Mouse (Mus musculus): ENCODE measurements around the gene 1700025B11Rik. TPM values are rescaled to one million over a fixed set of nuclear protein-coding genes. Genes with fewer than 3 reads are reported as not detected.
"Not testable (repeated sequence)": the region's sequence is repeated elsewhere in the genome, so short reads cannot be mapped to it uniquely, and the experiment has no call there.

The 1700025B11Rik gene
- polyA plus RNA-seq, 1 experiment from 2014 or later = not detected

DNA sequence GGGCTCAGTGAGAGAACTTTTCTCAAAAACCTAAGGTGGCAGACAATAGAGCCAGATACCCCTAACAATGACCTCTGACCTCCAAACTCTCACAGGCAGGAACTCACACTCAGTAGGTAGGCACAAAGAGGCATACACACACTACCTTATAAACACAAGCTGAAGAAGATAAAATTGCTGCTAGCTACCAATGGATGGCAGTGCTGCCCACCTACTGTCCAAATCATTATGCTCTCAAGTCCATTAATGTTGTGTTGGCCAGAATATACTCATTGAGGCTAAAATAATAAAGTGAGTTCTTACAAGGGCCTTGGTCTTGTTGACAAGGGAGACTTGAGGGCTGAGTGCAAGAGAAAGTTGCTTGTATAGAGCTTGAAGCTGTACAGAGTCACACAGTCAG lies 1.5 kb upstream of the 1700025B11Rik start:
- no peak for TF ChIP-seq CTCF (IDR thresholded peaks at IDR 0.05)
- in situ Hi-C loops (cut with MboI; ENCODE audit: low pct_unique_long_range_greater_than_20kb) = no loop called here
- ChIA-PET POLR2A (no interaction called here), CTCF (no interaction called here)
- ATAC-seq (no peak), DNase-seq (ENCODE audit: low read depth, low spot score) (no peak)
- peaks cover 32% of the 10 kb centered on the region for H3K27me3 ChIP-seq

- POLR2A ChIA-PET; CTCF ChIA-PET; DNase-seq (ENCODE audit: low read depth, low spot score); ATAC-seq; in situ Hi-C loops (cut with MboI; ENCODE audit: low pct_unique_long_range_greater_than_20kb); H3K27me3 ChIP-seq: not testable (repeated sequence)
Measured at GRCm38 (mm10) chr15:77539221-77539620, 22.5 kb downstream of the 1700025B11Rik start.

GRCm38 (mm10) chr15:77533216-77533615 lies 28.5 kb downstream of the 1700025B11Rik start, which contains the start of gene Apol7c:
Gene Apol7c (minus strand): TSS chr15:77533316.
- in situ Hi-C loops (cut with MboI; ENCODE audit: low pct_unique_long_range_greater_than_20kb) = no loop called here
- CTCF ChIA-PET = no interaction called here
- POLR2A ChIA-PET = no interaction called here
- DNase-seq (ENCODE audit: low read depth, low spot score) (no peak), ATAC-seq (no peak)
- no peak for TF ChIP-seq CTCF (IDR thresholded peaks at IDR 0.05)
- no peaks in the 10 kb centered on the region for H3K27me3 ChIP-seq

- H3K27me3 ChIP-seq; POLR2A ChIA-PET; ATAC-seq; DNase-seq (ENCODE audit: low read depth, low spot score); in situ Hi-C loops (cut with MboI; ENCODE audit: low pct_unique_long_range_greater_than_20kb); CTCF ChIA-PET: not testable (repeated sequence)
Measured at GRCm38 (mm10) chr15:77523186-77523843, 38.4 kb downstream of the 1700025B11Rik start.

DNA sequence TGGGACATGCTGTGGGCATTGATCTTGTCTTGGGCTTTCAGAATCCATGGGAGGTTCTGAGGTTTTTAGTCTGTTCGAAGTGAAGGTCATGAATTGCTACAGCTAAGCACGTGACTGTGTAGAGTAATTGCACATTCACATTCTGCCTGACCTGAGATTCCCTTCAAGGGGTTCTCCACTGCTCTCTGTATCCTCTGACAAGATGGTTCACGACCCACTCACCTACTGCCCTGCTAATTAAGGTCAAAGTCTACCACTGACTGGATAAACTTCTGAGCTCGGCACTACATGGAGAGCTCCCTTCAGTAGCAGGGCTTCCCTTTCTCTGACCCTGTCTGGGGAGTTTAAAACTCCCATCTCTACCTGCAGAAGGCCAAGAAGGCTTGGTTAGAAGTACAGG lies 41.1 kb downstream of the 1700025B11Rik start:
- DNase-seq (ENCODE audit: low read depth, low spot score); H3K27me3 ChIP-seq; POLR2A ChIA-PET; CTCF ChIA-PET; ATAC-seq; in situ Hi-C loops (cut with MboI; ENCODE audit: low pct_unique_long_range_greater_than_20kb): not testable (repeated sequence)

Other genes starting within 250 kb of the 1700025B11Rik start
- not detected for gene Apol7a, start 162.8 kb downstream of the 1700025B11Rik start, polyA plus RNA-seq (2021)
- gene Apol9a, start 150.8 kb downstream of the 1700025B11Rik start, polyA plus RNA-seq (2021) = 0.12 TPM
- gene Apol7b, start 114.4 kb downstream of the 1700025B11Rik start, polyA plus RNA-seq (2021) = not detected
- not detected for gene Apol10a, start 84.8 kb downstream of the 1700025B11Rik start, polyA plus RNA-seq (2021)
- 0.06 TPM for gene Apol11a, start 53.6 kb downstream of the 1700025B11Rik start, polyA plus RNA-seq (2021)
- gene Apol7c, start 28.6 kb downstream of the 1700025B11Rik start, polyA plus RNA-seq (2021) = not detected
- gene Apol10b, start 34.2 kb upstream of the 1700025B11Rik start, polyA plus RNA-seq (2021) = 0.62 TPM
- not detected for gene Gm36245, start 37.4 kb upstream of the 1700025B11Rik start, polyA plus RNA-seq (2021)
- gene Apol11b, start 81.4 kb upstream of the 1700025B11Rik start, polyA plus RNA-seq (2021) = not detected
- gene Apol7e, start 137.0 kb upstream of the 1700025B11Rik start, polyA plus RNA-seq (2021) = 0.04 TPM
- gene Apol9b, start 167.1 kb upstream of the 1700025B11Rik start, polyA plus RNA-seq (2021) = 0.33 TPM
- 0.37 TPM for gene Apol8, start 195.1 kb upstream of the 1700025B11Rik start, polyA plus RNA-seq (2021)